Mouse (Mus musculus) forebrain, embryonic 14.5 days (tissue): ENCODE results near the gene Hcst. TPM values are rescaled to one million over a fixed set of nuclear protein-coding genes. Genes with fewer than 3 reads are reported as not detected.
A peak's percentile ranks its signal among the peaks of the same experiment; 100 is the strongest.

Experiments used
- ATAC-seq: fragments of 200-750 bp; cut with Nextera tagmentation; 2 replicates; pipeline ENCODE4 v1.8.0; 2017; ENCODE audit warnings: mild to moderate bottlenecking, moderate library complexity
- DNase-seq: peaks from one replicate; pipeline ENCODE4 v3.0.0-alpha.2; 2015; ENCODE audit warnings: low spot score
- H3K27ac ChIP-seq: fragments of 300-500 bp; sonication (generic); 2 replicates; pipeline ENCODE4 v1.5.1; 2014; ENCODE audit warnings: low read depth, mild to moderate bottlenecking, control low read depth, low read length, moderate library complexity
- H3K27me3 ChIP-seq: fragments of 300-500 bp; sonication (generic); replicated peaks from 2 replicates; pipeline ENCODE4 v1.6.1; 2014; ENCODE audit warnings: low read length, control low read depth, mixed read lengths; ENCODE audit not compliant: control insufficient read depth, insufficient read depth
- H3K36me3 ChIP-seq: fragments of 300-500 bp; sonication (generic); 2 replicates; pipeline ENCODE4 v1.6.1; 2014; ENCODE audit warnings: low read length, control low read depth; ENCODE audit not compliant: control insufficient read depth, insufficient read depth
- H3K4me1 ChIP-seq: fragments of 300-500 bp; sonication (generic); 2 replicates; pipeline ENCODE4 v1.6.1; 2014; ENCODE audit warnings: antibody characterized with exemption, low read length, control low read depth; ENCODE audit not compliant: control insufficient read depth, insufficient read depth
- H3K4me2 ChIP-seq: fragments of 300-500 bp; sonication (generic); 2 replicates; pipeline ENCODE4 v1.6.1; 2014; ENCODE audit warnings: mild to moderate bottlenecking, control low read depth, low read length
- H3K4me3 ChIP-seq: fragments of 300-500 bp; sonication (generic); 2 replicates; pipeline ENCODE4 v1.5.1; 2014; ENCODE audit warnings: low read depth, low read length, control low read depth
- H3K9ac ChIP-seq: fragments of 300-500 bp; sonication (generic); 2 replicates; pipeline ENCODE4 v1.6.1; 2014; ENCODE audit warnings: mild to moderate bottlenecking, low read length, control low read depth, moderate library complexity
- H3K9me3 ChIP-seq: fragments of 300-500 bp; sonication (generic); replicated peaks from 2 replicates; pipeline ENCODE4 v1.6.1; 2016; ENCODE audit warnings: low read length, control low read depth, mixed read lengths; ENCODE audit not compliant: control insufficient read depth
- WGBS: fragments of 180-500 bp; shearing (Covaris S2); extraction: QIAGEN DNeasy Blood & Tissue Kit; methylation state at CpG from one replicate; pipeline ENCODE4 v1.1.7; 2014; 5-methylcytosine and 5-hydroxymethylcytosine counted together
- polyA plus RNA-seq: library from polyadenylated mRNA; unstranded; fragments of >200 nt; fragmentation: Nextera tagmentation; extraction: Ambion mirVana; gene quantifications from 2 replicates; pipeline ENCODE4 v1.2.1, GENCODE M21; 2014

Gene Hcst
- polyA plus RNA-seq, 1 experiment from 2014 or later = 0.61 TPM

DNA sequence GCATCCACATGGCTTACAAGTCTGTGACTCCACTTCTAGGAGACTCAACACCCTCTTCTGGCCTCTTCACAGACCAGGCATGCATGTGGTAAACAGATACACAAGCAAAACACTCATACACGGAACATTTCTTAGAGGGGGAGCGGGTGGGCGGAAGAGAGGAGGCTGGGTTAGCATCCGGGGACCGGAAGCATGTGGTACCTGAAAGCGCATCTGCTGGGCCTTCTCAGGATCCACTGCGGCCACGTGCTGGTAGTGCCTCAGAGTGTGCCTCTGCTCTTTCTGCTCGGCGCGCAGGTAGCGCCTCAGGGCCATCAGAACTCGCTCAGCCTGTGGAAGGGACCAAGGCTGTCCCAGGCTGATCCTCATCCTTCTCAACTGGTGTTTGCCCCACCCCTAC lies 20.1 kb upstream of the Hcst start:
- H3K4me1 ChIP-seq = peaks cover 10% of the 10 kb centered on the region
- no peak overlapping the region for H3K4me3 ChIP-seq
- no peak overlapping the region for H3K4me2 ChIP-seq
- H3K9me3 ChIP-seq = no peaks in the 10 kb centered on the region
- DNase-seq = no peak
- 82% methylated on average over 13 of the region's 13 CpGs for WGBS
- no peak for ATAC-seq
- no peaks in the 10 kb centered on the region for H3K27me3 ChIP-seq
- peaks cover 80% of the 10 kb centered on the region for H3K36me3 ChIP-seq
- H3K9ac ChIP-seq = no peak overlapping the region
- no peak overlapping the region for H3K27ac ChIP-seq

DNA sequence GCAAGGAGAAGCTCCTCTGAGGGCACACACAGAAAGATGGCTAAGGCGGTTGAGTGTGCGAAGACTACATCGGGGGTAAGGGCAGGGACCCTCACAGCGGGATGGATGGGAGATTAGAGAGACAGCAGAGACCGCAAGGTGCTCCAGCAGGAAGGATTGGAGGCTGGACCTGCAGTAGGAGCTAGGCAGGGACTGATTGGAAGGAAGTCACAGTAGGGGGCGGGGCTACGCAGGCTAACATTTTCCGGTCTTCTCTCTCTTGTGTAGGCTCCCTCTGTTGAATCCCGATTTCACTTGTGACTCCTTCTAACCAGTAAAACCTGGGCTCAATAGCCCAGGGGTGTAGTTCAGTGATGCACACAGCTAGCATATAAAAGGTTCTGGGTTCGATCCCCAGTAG lies 17.2 kb upstream of the Hcst start:
- no peaks in the 10 kb centered on the region for H3K9me3 ChIP-seq
- peaks cover 67% of the 10 kb centered on the region for H3K36me3 ChIP-seq
- H3K4me1 ChIP-seq = no peaks in the 10 kb centered on the region
- no peak overlapping the region for H3K4me3 ChIP-seq
- H3K4me2 ChIP-seq = no peak overlapping the region
- no peaks in the 10 kb centered on the region for H3K27me3 ChIP-seq
- DNase-seq (no peak), ATAC-seq (no peak)
- 16% methylated on average over 10 of the region's 10 CpGs for WGBS
- no peak overlapping the region for H3K27ac ChIP-seq
- H3K9ac ChIP-seq = no peak overlapping the region

GRCm38 (mm10) chr7:30435156-30435555 lies 15.5 kb upstream of the Hcst start:
- DNase-seq = no peak
- no peaks in the 10 kb centered on the region for H3K9me3 ChIP-seq
- H3K4me2 ChIP-seq = no peak overlapping the region
- H3K9ac ChIP-seq = no peak overlapping the region
- 61% methylated on average over 9 of the region's 9 CpGs for WGBS
- no peak overlapping the region for H3K27ac ChIP-seq
- no peak for ATAC-seq
- no peaks in the 10 kb centered on the region for H3K27me3 ChIP-seq
- H3K36me3 ChIP-seq = peaks cover 54% of the 10 kb centered on the region
- no peak overlapping the region for H3K4me3 ChIP-seq
- no peaks in the 10 kb centered on the region for H3K4me1 ChIP-seq

GRCm38 (mm10) chr7:30434701-30435100 lies 15.0 kb upstream of the Hcst start:
- 72% methylated on average over 10 of the region's 10 CpGs for WGBS
- Histone ChIP-seq H3K27me3 (no peaks in the 10 kb centered on the region), H3K4me1 (no peaks in the 10 kb centered on the region), H3K9me3 (no peaks in the 10 kb centered on the region), H3K36me3 (peaks cover 49% of the 10 kb centered on the region), H3K4me3 (no peak overlapping the region), H3K9ac (no peak overlapping the region), H3K27ac (no peak overlapping the region), H3K4me2 (no peak overlapping the region)
- DNase-seq = no peak
- ATAC-seq = no peak

DNA sequence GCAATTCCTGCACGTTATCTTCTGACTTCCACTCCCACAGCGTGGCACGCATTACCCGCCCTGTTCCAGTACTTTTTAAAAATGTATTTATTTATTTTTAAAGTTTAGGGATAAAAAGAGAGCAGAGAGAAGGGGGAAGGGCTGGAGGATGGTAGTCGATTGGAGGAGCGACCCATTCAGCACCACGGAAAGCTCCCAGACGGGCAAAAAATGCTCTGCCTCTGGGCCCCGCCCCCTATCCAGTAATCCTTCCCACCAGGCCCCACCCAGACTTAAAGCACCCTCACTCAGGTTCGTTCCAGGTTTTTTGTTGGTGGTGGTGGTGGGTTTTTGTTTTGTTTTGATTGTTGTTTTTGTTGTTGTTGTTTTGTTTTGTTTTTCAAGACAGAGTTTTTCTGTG lies 14.6 kb upstream of the Hcst start:
- Histone ChIP-seq H3K9ac (no peak overlapping the region), H3K4me2 (no peak overlapping the region), H3K36me3 (peaks cover 45% of the 10 kb centered on the region), H3K9me3 (no peaks in the 10 kb centered on the region), H3K4me1 (no peaks in the 10 kb centered on the region), H3K27me3 (no peaks in the 10 kb centered on the region), H3K27ac (no peak overlapping the region), H3K4me3 (no peak overlapping the region)
- WGBS = 1% methylated on average over 10 of the region's 10 CpGs
- DNase-seq = no peak
- no peak for ATAC-seq

DNA sequence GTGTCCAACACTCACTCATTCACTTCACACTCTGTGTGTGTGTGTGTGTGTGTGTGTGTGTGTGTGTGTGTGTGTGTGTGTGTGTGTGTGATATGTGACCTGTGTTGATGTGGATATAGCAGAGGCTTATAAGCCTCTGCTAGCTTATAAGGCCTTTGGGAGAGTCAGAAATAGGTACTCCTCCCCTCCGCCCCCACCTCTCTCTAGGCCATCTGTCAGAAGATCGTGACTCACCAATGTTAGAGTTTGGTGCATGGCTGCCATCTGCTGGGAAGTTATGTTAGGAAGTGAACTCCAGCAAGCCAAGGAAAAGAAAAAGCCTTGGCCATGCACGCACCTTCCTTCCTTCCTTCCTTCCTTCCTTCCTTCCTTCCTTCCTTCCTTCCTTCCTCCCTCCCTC lies 12.1 kb upstream of the Hcst start:
- Histone ChIP-seq H3K4me1 (no peaks in the 10 kb centered on the region), H3K9me3 (no peaks in the 10 kb centered on the region), H3K9ac (no peak overlapping the region), H3K27me3 (no peaks in the 10 kb centered on the region), H3K4me3 (no peak overlapping the region), H3K27ac (no peak overlapping the region), H3K4me2 (no peak overlapping the region), H3K36me3 (peaks cover 25% of the 10 kb centered on the region)
- DNase-seq (peak; percentile 90), ATAC-seq (peak; percentile 76)
- 5% methylated on average over 3 of the region's 3 CpGs for WGBS

DNA sequence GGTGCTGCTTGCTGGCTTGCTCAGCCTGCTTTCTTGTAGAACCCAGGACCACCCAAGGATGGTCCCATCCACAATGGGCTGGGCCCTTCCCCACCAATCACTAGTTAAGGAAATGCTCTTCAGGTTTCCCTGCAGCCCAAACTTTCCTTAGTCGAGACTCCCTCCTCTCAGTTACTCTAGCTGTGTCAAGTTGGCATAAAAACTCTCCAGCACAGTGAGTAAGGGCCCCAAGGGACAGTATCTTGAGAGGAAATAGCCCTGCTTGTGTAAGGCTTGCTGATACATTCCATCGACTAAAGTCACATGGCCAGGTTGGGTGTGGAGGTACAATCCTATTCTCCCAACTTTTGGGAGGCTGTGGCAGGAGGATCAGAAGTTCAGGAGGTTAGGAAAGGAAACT lies 10.5 kb upstream of the Hcst start:
- no peak for ATAC-seq
- Histone ChIP-seq H3K27me3 (no peaks in the 10 kb centered on the region), H3K27ac (no peak overlapping the region), H3K9me3 (no peaks in the 10 kb centered on the region), H3K4me2 (no peak overlapping the region), H3K36me3 (peaks cover 17% of the 10 kb centered on the region), H3K9ac (no peak overlapping the region), H3K4me3 (no peak overlapping the region), H3K4me1 (no peaks in the 10 kb centered on the region)
- 68% methylated on average over 2 of the region's 2 CpGs for WGBS
- DNase-seq = no peak

DNA sequence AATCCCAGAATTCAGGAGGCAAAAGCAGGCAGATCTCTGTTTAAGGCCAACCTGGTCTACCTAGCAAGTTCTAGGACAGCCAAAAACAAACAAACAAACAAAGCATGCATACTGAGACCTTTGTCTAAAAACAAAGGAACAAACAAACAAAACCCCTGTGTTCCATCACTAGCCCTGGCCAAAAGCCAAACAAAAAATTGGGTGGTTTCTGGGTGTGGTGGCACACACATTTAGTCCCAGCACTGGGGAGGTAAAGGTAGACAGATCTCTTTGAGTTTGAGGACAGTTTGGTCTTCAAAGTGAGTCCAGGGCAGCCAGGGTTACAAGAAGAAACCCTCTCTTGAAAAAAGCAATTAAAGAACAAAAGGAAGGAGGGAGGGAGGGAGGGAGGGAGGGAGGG lies 9.7 kb upstream of the Hcst start:
- Histone ChIP-seq H3K27ac (no peak overlapping the region), H3K4me1 (no peaks in the 10 kb centered on the region), H3K9me3 (no peaks in the 10 kb centered on the region), H3K27me3 (no peaks in the 10 kb centered on the region), H3K9ac (no peak overlapping the region), H3K4me3 (no peak overlapping the region), H3K36me3 (peaks cover 11% of the 10 kb centered on the region; the same call in 1 of the 2 replicates), H3K4me2 (no peak overlapping the region)
- ATAC-seq (no peak), DNase-seq (no peak)

- DNase-seq (peak; percentile 5), ATAC-seq (no peak)
- Histone ChIP-seq H3K9me3 (no peaks in the 10 kb centered on the region), H3K36me3 (peaks cover 11% of the 10 kb centered on the region; the same call in 1 of the 2 replicates), H3K4me3 (peak overlapping the region; percentile 56), H3K27ac (no peak overlapping the region), H3K4me1 (0 out of 2 replicates have a peak, but pooled peaks cover 7% of the 10 kb centered on the region), H3K4me2 (peak overlapping the region; percentile 99), H3K27me3 (no peaks in the 10 kb centered on the region), H3K9ac (peak overlapping the region; percentile 73)
- 66% methylated on average over 23 of the region's 23 CpGs for WGBS
Observed at GRCm38 (mm10) chr7:30423071-30423641, 3.5 kb upstream of the Hcst start.
